Mouse (Mus musculus) activated CD4-positive, CD25-positive, alpha-beta regulatory T cell (primary cell): ENCODE measurements around the gene Syce2. TPM values are rescaled to one million over a fixed set of nuclear protein-coding genes. Genes with fewer than 3 reads are reported as not detected.

ENCODE experiments used
- polyA plus RNA-seq, 2 experiments: library from polyadenylated mRNA; unstranded; fragments of 100-300 nt; shearing (Covaris generic); gene quantifications; one replicate each; pipeline ENCODE4 v1.2.1; 2017

Syce2 gene
- 10 to 100 TPM in 1 of 2 experiments, 1 to 10 TPM in 1; 9.1 to 16.8 TPM for polyA plus RNA-seq

GRCm38 (mm10) chr8:84871376-84872308 is at the start of gene Syce2:
Syce2 (plus strand) TSS chr8:84872111.

GRCm38 (mm10) chr8:84822723-84823122 is 49.2 kb upstream of the Syce2 start, which contains the start of gene Dand5:
Dand5 (minus strand) TSS chr8:84822823.

GRCm38 (mm10) chr8:84831490-84831889 is 40.4 kb upstream of the Syce2 start, which contains the start of gene Gadd45gip1:
Gadd45gip1 (plus strand) TSS chr8:84831522.

GRCm38 (mm10) chr8:84840248-84840999 is 31.5 kb upstream of the Syce2 start, which contains the start of gene Rad23a:
Rad23a (minus strand) TSS chr8:84840665.

GRCm38 (mm10) chr8:84846722-84847572 is 25.0 kb upstream of the Syce2 start, which contains the start of gene Calr:
Calr (minus strand) TSS chr8:84846934.

GRCm38 (mm10) chr8:84856864-84857441 is 15.0 kb upstream of the Syce2 start, which contains the start of gene Farsa:
Farsa (plus strand) TSS chr8:84856989.

GRCm38 (mm10) chr8:84893709-84894134 is 21.8 kb downstream of the Syce2 start, which contains the start of gene Gcdh:
Gcdh (minus strand) TSS chr8:84893921.

GRCm38 (mm10) chr8:84901752-84902151 is 29.8 kb downstream of the Syce2 start, which contains the start of gene Klf1:
Klf1 (plus strand) TSS chr8:84901928.

GRCm38 (mm10) chr8:84908421-84909161 is 36.7 kb downstream of the Syce2 start, which contains the start of gene Dnase2a:
Dnase2a (plus strand) TSS chr8:84908560.

GRCm38 (mm10) chr8:84936962-84937546 is 65.1 kb downstream of the Syce2 start, which contains the start of gene Mast1:
Mast1 (minus strand) TSS chr8:84937359.

Other genes starting within 250 kb of the Syce2 start
- gene Ier2, start 209.3 kb upstream of the Syce2 start, polyA plus RNA-seq, result 100 to 1,000 TPM; 188 to 241 TPM
- gene Trmt1, start 185.8 kb upstream of the Syce2 start, polyA plus RNA-seq, result 10 to 100 TPM; 38.1 to 54.2 TPM
- 10 to 100 TPM; 10.7 to 21.4 TPM for gene Nacc1, start 184.2 kb upstream of the Syce2 start, polyA plus RNA-seq
- under 1 TPM; 0.41 to 0.57 TPM for gene Lyl1, start 170.7 kb upstream of the Syce2 start, polyA plus RNA-seq
- 10 to 100 TPM; 23.8 to 35.4 TPM for gene G430095P16Rik, start 149.1 kb upstream of the Syce2 start, polyA plus RNA-seq
- gene Nfix, start 71.8 kb upstream of the Syce2 start, polyA plus RNA-seq, result 10 to 100 TPM in 1 of 2 experiments, 1 to 10 TPM in 1; 4.1 to 12.3 TPM
- gene Dand5, start 49.3 kb upstream of the Syce2 start, polyA plus RNA-seq, result 1 to 10 TPM; 3.3 to 4.2 TPM
- 10 to 100 TPM; 29.7 to 37.9 TPM for gene Gadd45gip1, start 40.6 kb upstream of the Syce2 start, polyA plus RNA-seq
- gene Rad23a, start 31.4 kb upstream of the Syce2 start, polyA plus RNA-seq, result 100 to 1,000 TPM; 159 to 183 TPM
- gene Calr, start 25.2 kb upstream of the Syce2 start, polyA plus RNA-seq, result 100 to 1,000 TPM; 378 to 630 TPM
- gene Farsa, start 15.1 kb upstream of the Syce2 start, polyA plus RNA-seq, result 10 to 100 TPM; 78.3 to 79.8 TPM
- 10 to 100 TPM; 22.2 to 31.5 TPM for gene Gcdh, start 21.8 kb downstream of the Syce2 start, polyA plus RNA-seq
- 1 to 10 TPM; 1.3 to 3.6 TPM for gene Klf1, start 29.8 kb downstream of the Syce2 start, polyA plus RNA-seq
- gene Dnase2a, start 36.4 kb downstream of the Syce2 start, polyA plus RNA-seq, result 10 to 100 TPM in 1 of 2 experiments, 1 to 10 TPM in 1; 6.1 to 11.9 TPM
- 1 to 10 TPM in 1 of 2 experiments, under 1 TPM in 1; 0.62 to 1.2 TPM for gene Mast1, start 65.2 kb downstream of the Syce2 start, polyA plus RNA-seq
- under 1 TPM in 1 of 2 experiments, not detected in 1; 0.21 TPM for gene Rtbdn, start 74.9 kb downstream of the Syce2 start, polyA plus RNA-seq
- not detected for gene Gm49661, start 97.3 kb downstream of the Syce2 start, polyA plus RNA-seq
- gene Prdx2, start 97.5 kb downstream of the Syce2 start, polyA plus RNA-seq, result 100 to 1,000 TPM; 205 to 213 TPM
- gene Rnaseh2a, start 97.7 kb downstream of the Syce2 start, polyA plus RNA-seq, result 10 to 100 TPM; 80.7 to 89.0 TPM
- gene Junb, start 106.6 kb downstream of the Syce2 start, polyA plus RNA-seq, result 100 to 1,000 TPM; 294 to 399 TPM
- 10 to 100 TPM in 1 of 2 experiments, 1 to 10 TPM in 1; 9.5 to 11.1 TPM for gene Hook2, start 118.5 kb downstream of the Syce2 start, polyA plus RNA-seq
- gene Best2, start 142.4 kb downstream of the Syce2 start, polyA plus RNA-seq, result not detected
- gene Asna1, start 153.2 kb downstream of the Syce2 start, polyA plus RNA-seq, result 10 to 100 TPM; 53.6 to 65.3 TPM
- 100 to 1,000 TPM; 248 to 252 TPM for gene Trir, start 154.7 kb downstream of the Syce2 start, polyA plus RNA-seq
- 10 to 100 TPM; 20.7 to 25.3 TPM for gene Tnpo2, start 164.8 kb downstream of the Syce2 start, polyA plus RNA-seq
- gene Fbxw9, start 187.9 kb downstream of the Syce2 start, polyA plus RNA-seq, result 1 to 10 TPM; 4.5 to 7.0 TPM
- 1 to 10 TPM; 1.5 to 2.8 TPM for gene Gm5741, start 195.9 kb downstream of the Syce2 start, polyA plus RNA-seq
- gene Dhps, start 199.6 kb downstream of the Syce2 start, polyA plus RNA-seq, result 100 to 1,000 TPM in 1 of 2 experiments, 10 to 100 TPM in 1; 77.6 to 102 TPM
- 100 to 1,000 TPM; 158 to 186 TPM for gene Wdr83os, start 208.6 kb downstream of the Syce2 start, polyA plus RNA-seq
- 10 to 100 TPM; 35.2 to 42.7 TPM for gene Wdr83, start 209.2 kb downstream of the Syce2 start, polyA plus RNA-seq
- 100 to 1,000 TPM; 104 to 165 TPM for gene Man2b1, start 211.2 kb downstream of the Syce2 start, polyA plus RNA-seq